Mouse (Mus musculus): ENCODE results near the gene Tmem80. TPM values are rescaled to one million over a fixed set of nuclear protein-coding genes. Genes with fewer than 3 reads are reported as not detected.

Gene Tmem80
- total RNA-seq (2022), result 10 to 100 TPM; 13.7 to 16.6 (median 15.5) TPM

- peak; percentile 99 for DNase-seq (ENCODE audit: low spot score)
Observed at GRCm38 (mm10) chr7:141327469-141328372, at the start of gene Tmem80, which contains the start of gene Deaf1. Gene Tmem80 (plus strand): TSS chr7:141327739. Gene Deaf1 (minus strand): TSS chr7:141327690.

GRCm38 (mm10) chr7:141278766-141279590 lies 48.6 kb upstream of the Tmem80 start, which contains the start of gene Sct:
Gene Sct (minus strand): TSS chr7:141279133.
- DNase-seq (ENCODE audit: low spot score), result no peak

GRCm38 (mm10) chr7:141281442-141281841 lies 46.1 kb upstream of the Tmem80 start:
- no peak for DNase-seq (ENCODE audit: low spot score)

DNA sequence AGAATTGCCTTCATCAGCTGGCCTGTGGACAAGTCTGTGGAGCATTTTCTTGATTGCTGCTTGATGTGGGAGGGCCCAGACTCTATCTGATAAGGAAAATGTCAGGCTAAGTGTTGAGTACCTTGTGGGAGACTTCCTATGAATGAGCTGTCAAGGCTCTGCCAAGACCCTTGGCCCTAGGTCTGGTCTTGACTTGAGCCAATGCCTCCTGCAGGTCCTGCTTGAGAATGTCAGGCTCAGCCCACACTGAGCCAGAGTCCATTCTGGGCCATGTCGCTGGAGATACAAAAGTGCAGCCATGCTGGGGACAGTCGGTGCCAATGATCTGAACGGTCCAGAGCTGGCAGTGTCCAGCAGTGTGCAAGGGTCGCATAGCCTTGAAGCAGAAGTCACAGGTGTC lies 44.8 kb upstream of the Tmem80 start:
- no peak for DNase-seq (ENCODE audit: low spot score)

DNA sequence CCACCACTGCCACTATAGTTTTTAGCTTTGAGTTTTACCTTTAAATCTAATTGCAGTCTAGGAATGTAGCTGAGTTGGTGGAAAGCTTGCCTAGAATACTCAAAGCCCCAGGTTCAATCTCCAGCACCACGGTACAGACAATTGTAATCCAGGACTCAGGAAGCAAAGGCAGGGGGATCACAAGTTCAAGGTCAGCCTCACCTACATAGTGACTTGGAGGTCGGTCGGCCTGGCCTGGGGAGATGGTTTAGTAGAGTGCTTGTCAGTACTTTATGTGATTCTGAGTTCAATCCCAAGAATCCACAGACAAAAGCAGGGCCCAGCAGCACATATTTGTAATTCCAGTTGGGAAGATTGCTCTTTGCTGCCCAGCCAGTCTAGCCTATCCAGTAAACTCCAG lies 39.5 kb upstream of the Tmem80 start:
- no peak for DNase-seq (ENCODE audit: low spot score)

- no peak for DNase-seq (ENCODE audit: low spot score)
Observed at GRCm38 (mm10) chr7:141291921-141292582, 35.5 kb upstream of the Tmem80 start, which contains the start of gene Drd4. Gene Drd4 (plus strand): TSS chr7:141292006.

DNA sequence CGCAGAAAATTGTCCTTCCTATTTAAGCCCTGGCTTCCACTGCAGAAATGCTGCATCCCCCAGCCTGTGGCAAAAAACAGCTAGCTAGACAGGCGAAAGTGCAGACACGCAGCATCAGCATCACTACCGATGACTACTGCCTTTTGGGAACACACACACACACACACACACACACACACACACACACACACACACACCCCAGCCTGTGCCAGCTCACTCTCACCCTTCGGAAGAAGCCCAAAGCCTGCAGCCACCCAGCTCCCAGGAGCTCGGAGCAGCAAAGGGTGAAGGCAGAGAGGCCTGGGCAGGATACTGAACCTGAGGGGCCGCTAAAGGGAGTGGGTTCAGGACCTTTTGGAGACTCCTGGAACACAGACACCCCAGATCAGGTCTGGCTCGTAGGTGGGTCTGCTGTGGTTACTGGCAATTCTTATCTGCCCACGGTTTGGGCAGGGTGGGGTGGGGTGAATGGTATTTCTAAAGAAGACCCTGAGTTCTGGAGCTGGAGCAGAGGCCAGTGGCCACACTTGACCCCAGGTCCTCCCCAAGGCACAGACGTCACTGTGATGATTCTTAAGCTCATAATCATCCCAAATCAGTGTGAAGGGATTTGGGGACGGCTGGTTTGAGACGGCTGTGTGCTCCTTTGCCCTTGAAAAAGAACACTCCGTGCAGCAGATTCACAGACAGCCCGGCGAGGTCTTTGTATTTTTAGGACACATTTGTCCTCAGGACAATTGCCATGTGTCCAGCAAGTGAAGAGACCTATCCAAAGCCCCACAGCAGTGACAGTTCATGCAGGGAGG lies 34.8 kb upstream of the Tmem80 start:
- no peak for DNase-seq (ENCODE audit: low spot score)

DNA sequence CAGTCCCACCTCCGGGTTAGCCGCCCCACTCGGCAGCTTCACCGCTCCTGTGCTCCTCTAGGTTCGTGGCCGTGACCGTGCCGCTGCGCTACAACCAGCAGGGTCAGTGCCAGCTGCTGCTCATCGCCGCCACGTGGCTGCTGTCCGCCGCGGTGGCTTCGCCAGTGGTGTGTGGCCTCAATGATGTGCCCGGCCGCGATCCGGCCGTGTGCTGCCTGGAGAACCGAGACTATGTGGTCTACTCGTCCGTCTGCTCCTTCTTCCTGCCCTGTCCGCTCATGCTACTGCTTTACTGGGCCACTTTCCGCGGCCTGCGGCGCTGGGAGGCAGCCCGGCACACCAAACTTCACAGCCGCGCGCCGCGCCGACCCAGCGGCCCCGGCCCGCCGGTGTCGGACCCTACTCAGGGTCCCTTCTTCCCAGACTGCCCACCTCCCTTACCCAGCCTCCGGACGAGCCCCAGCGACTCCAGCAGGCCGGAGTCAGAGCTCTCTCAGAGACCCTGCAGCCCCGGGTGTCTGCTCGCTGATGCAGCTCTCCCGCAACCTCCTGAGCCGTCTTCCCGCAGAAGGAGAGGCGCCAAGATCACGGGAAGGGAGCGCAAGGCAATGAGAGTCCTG lies 33.6 kb upstream of the Tmem80 start:
- DNase-seq (ENCODE audit: low spot score), result no peak

DNA sequence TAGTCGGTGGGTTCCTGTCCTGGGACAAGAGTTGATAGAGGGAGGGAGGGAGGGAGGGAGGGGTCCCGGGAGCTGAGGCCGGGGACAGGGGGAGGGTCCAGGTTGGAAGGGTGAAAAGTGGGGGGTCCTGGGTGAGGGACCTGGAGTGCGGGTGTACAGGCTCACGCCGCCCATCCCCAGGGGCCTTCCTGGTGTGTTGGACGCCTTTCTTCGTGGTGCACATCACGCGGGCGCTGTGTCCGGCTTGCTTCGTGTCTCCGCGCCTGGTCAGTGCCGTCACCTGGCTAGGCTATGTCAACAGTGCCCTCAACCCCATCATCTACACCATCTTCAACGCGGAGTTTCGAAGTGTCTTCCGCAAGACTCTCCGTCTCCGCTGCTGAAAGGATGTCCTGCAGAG lies 33.1 kb upstream of the Tmem80 start:
- DNase-seq (ENCODE audit: low spot score), result no peak

- DNase-seq (ENCODE audit: low spot score), result no peak
Observed at GRCm38 (mm10) chr7:141297926-141298650, 29.5 kb upstream of the Tmem80 start.

- no peak for DNase-seq (ENCODE audit: low spot score)
Observed at GRCm38 (mm10) chr7:141299175-141299574, 28.4 kb upstream of the Tmem80 start.

DNA sequence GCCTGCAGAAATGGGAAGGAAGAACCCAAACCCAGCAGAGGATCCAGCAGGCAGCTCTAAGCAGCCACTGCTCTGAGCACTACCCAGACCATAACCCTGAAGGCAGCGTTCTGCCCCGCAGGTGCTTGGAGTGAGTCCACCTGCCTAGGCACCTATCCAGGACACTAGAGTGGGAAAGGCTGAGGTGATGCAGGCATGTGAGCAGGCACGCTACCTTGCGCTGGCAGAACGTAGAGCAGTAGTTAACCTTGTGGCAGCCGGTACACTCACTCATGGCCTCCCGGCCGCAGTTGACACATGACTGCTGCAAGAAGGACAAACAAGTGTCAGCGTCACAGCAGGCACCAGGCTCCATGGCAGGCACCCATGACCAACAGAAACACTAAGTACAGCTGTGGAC lies 26.2 kb upstream of the Tmem80 start:
- no peak for DNase-seq (ENCODE audit: low spot score)

DNA sequence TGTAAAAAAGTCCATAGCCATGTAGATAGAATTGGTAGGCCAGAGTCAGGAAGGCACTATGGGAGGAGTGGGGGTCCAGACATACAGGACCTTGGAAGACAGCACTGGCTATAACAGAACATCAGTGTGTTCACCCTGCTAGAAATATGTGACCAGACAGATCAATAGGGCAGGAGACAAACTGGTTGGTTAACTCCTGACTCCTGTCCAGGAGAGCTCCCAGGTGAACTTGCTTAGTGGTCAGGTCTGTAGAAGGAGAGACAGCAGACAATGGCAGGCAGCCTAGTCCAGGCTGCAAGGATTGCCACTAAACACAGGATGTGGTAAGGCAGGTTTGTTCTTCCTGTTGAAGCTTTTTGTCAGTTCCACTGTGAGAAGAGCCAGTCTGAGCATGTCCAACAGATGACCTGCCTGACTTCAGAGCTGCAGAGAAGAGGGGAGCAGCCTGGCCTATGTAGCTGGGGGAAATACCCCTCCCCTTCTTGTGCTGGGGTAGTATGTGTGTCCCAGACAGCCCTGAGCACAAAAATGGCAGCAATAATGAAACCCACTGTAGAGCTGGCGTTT lies 24.8 kb upstream of the Tmem80 start:
- no peak for DNase-seq (ENCODE audit: low spot score)

DNA sequence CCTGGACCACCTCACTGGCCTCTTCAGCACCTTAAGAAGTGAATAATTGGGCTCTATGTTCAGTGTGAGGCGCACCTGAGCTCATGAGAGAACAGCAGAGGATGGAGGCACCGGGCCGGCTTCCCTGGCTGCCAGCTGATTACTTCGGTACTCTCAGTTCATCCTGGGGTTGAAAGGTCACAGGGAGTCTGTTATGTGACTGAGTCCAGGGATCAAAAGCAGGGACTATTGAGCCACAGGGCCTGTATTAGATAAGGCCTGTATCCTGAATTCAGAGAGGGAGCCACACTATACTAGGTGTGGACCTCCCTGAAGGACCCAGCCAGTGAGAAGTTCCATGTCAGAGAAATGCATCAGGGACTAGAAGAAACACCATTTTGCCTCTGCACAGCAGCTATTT lies 23.0 kb upstream of the Tmem80 start:
- DNase-seq (ENCODE audit: low spot score), result no peak

DNA sequence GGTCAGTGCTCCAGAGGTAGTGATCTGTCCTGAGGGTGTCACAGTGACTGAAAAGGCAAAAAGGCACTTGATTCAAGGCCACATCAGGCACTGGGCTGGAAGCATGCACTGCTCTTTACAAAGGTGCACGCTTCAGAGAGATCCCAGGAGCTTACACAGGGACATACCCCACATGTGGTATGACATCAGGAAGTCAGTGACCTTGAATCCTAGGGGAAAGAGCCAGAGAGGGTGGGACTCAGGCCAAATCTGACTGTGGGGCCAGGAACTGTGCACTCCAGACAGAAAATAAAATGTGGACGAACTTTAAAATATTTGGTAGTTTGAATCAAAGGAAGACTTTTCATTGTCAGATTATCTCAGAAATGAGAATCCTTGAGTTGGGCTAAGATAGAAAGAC lies 13.1 kb upstream of the Tmem80 start:
- DNase-seq (ENCODE audit: low spot score), result no peak

DNA sequence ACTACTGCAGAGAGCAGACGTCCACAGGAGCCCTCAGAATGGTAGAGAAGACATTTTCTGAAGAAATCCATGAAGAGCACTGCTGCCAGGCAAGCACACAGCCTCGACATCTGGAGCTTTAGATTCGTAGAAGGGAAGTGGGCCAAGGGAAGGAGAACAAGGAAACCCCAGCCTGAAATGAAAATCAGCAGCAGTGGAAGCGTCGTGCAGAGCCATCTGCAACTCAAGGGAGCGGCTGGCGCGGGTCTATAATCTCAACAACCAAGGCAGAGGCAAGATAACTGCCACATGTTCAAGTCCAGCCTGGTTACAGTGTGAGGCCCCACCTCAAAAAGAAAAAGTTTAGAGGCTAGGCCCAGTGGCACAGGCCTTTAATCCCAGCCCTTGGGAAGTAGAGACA lies 12.5 kb upstream of the Tmem80 start:
- no peak for DNase-seq (ENCODE audit: low spot score)

DNA sequence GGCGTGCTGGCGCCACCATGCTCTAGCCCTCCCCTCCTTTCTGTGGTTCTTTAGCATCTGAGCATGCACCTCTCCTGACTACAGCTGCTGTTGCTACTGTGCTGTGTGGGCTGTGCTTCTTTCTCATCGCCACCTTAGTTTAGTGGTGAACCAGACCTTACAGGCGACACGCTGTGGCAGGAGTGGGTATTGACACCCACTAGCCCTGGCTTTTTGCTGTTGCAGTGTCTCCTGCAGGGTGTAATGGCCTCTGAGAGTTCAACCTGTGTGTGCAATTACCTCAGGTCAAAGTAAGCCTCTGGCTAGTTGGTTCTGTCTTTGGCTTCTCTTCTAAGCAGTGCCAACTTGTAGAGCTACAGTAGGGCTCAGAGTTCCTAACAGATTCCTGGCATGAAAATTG lies 11.6 kb upstream of the Tmem80 start:
- DNase-seq (ENCODE audit: low spot score), result no peak

- DNase-seq (ENCODE audit: low spot score), result no peak
Observed at GRCm38 (mm10) chr7:141317619-141318132, 9.9 kb upstream of the Tmem80 start.

- DNase-seq (ENCODE audit: low spot score), result no peak
Observed at GRCm38 (mm10) chr7:141319446-141319845, 8.1 kb upstream of the Tmem80 start.

Measured in heart, adult 8-10 months (tissue).